Mouse (Mus musculus): Measurements from ENCODE around the gene Rnf187.

- peak; percentile 68 for TF ChIP-seq CTCF (IDR thresholded peaks at IDR 0.05; ENCODE audit: low read depth, low read length)
- no peak for TF ChIP-seq POLR2A (IDR thresholded peaks at IDR 0.05; ENCODE audit: borderline replicate concordance, low read depth, low read length)
Measured at GRCm38 (mm10) chr11:58916879-58917744, 21.6 kb downstream of the Rnf187 start.
